Mouse (Mus musculus) lung, adult 2 months (tissue): ENCODE data around the gene Rin2.

Experiments
- CTCF ChIP-seq: fragments of 200-500 bp; IDR thresholded peaks from 2 replicates; pipeline ENCODE4 v1.5.1; 2011; ENCODE audit warnings: mild to moderate bottlenecking, low read length, control low read depth; ENCODE audit not compliant: insufficient read depth
- POLR2A ChIP-seq: fragments of 200-500 bp; IDR thresholded peaks from 2 replicates; pipeline ENCODE4 v1.6.1; 2011; ENCODE audit warnings: low read depth, mild to moderate bottlenecking, control low read depth, low read length, borderline replicate concordance; ENCODE audit errors: extremely low read depth

DNA sequence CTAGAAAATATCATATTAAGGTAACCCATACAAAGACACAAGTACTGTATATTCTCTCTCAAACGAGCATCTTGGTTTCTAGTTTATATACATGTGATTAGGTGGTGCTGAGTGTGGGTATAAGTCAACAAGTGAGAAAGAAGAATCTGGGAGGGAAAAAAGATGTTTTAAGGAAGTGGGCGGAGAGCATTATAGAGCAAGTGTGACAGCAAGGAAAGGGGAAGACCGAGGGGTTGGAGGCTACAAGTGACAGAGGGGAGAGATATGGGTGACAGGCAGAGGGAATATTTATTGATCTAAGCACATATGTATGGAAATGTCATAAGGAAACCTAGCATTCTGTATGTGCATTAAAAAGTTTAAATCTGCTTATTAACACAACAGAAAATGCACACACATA, 45.1 kb downstream of the Rin2 start:
- no peak for TF ChIP-seq CTCF
- TF ChIP-seq POLR2A = no peak
